Mouse (Mus musculus) kidney, postnatal 0 days (tissue): ENCODE results near the gene BC004004. TPM values are rescaled to one million over a fixed set of nuclear protein-coding genes. Genes with fewer than 3 reads are reported as not detected.

Experiments used
- ATAC-seq: fragments of 200-750 bp; cut with Nextera tagmentation; replicated peaks from 2 replicates; pipeline ENCODE4 v1.8.0; 2017; ENCODE audit warnings: low read depth, moderate number of reproducible peaks, moderate TSS enrichment, moderate library complexity; ENCODE audit not compliant: low FRiP score
- DNase-seq: peaks from one replicate; pipeline ENCODE4 v3.0.0-alpha.2; 2016; ENCODE audit warnings: low spot score
- H3K27ac ChIP-seq: fragments of 300-500 bp; sonication (generic); 2 replicates; pipeline ENCODE4 v1.5.1; 2014; ENCODE audit warnings: mild to moderate bottlenecking
- H3K27me3 ChIP-seq: fragments of 300-500 bp; sonication (generic); 2 replicates; pipeline ENCODE4 v1.6.1; 2014; ENCODE audit warnings: low read length, mixed read lengths; ENCODE audit not compliant: insufficient read depth
- H3K36me3 ChIP-seq: fragments of 300-500 bp; sonication (generic); 2 replicates; pipeline ENCODE4 v1.6.1; 2014; ENCODE audit warnings: low read length, mixed read lengths; ENCODE audit not compliant: insufficient read depth
- H3K4me1 ChIP-seq: fragments of 300-500 bp; sonication (generic); replicated peaks from 2 replicates; pipeline ENCODE4 v1.6.1; 2014; ENCODE audit warnings: antibody characterized with exemption, low read length, mixed read lengths; ENCODE audit not compliant: insufficient read depth
- H3K4me2 ChIP-seq: fragments of 300-500 bp; sonication (generic); 2 replicates; pipeline ENCODE4 v1.6.1; 2014; ENCODE audit warnings: mild to moderate bottlenecking, low read length, moderate library complexity, mixed read lengths
- H3K4me3 ChIP-seq: fragments of 300-500 bp; sonication (generic); replicated peaks from 2 replicates; pipeline ENCODE4 v1.5.1; 2014; ENCODE audit warnings: low read depth, low read length
- H3K9ac ChIP-seq: fragments of 300-500 bp; sonication (generic); 2 replicates; pipeline ENCODE4 v1.6.1; 2014; ENCODE audit warnings: low read depth, low read length
- H3K9me3 ChIP-seq: fragments of 300-500 bp; sonication (generic); replicated peaks from 2 replicates; pipeline ENCODE4 v1.6.1; 2016; ENCODE audit warnings: low read length, inconsistent platforms, mixed read lengths
- CTCF ChIP-seq: IDR thresholded peaks from 2 replicates; pipeline ENCODE4 v1.5.1; 2016; ENCODE audit warnings: antibody characterized with exemption, low read depth, mild to moderate bottlenecking, moderate library complexity
- WGBS: fragments of 180-500 bp; shearing (Covaris S2); extraction: QIAGEN DNeasy Blood & Tissue Kit; methylation state at CpG from one replicate; pipeline ENCODE4 v1.1.7; 2014; 5-methylcytosine and 5-hydroxymethylcytosine counted together
- polyA plus RNA-seq: library from polyadenylated mRNA; unstranded; fragments of >200 nt; fragmentation: Nextera tagmentation; extraction: Ambion mirVana; gene quantifications from 2 replicates; pipeline ENCODE4 v1.2.1, GENCODE M21; 2015

BC004004 gene
- polyA plus RNA-seq, 1 experiment from 2014 or later, result 131 TPM

DNA sequence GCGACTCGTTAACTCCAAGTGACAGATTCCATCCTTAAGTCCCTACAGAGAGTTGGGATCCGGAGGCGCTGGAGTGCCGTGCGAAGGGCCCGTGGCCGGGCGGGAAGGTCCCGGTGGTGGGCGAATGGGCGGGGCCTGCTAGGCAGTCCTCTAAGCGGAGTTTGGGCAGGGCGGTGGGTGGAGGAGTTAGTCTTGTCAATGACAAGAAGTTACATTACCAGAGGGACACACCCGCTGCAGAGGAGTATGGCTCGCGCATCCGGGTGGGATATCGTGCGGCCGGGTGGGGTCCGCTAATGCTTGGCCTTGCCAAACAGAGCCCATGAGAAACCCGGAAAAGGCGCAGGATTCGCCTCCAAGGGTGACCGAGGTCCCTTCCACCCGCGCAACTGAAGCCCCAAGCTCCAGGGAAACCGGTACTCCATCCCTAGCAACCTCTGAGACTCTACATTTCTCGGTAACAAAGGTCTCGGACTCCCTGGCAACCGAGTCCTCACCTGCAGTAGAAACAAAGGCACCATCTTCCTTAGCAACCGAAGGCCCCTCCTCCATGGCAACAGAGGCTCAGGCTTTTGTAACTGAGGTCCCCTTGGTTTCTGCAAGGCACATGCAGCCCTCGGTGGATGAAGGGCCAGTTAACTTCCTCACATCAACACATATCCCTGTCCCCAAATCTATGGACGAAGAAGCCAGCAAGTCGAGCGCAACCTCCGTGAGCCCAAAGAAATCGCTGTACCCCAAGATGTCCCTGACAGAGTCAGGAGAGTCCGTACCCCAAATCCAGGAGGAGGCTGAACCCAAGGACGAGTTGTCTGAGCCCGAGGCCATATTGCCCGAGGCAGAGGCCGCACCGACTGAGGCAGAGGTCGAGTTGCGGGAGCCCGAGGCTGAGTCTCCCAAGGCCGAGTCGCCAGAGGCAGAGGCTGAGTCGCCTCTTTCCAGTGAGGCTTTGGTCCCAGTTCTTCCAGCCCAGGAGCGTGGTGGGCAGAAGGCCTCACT is 58.2 kb downstream of the BC004004 start:
- Histone ChIP-seq H3K4me3 (no peak overlapping the region; the same call in 1 of the 2 replicates), H3K4me2 (peak overlapping the region; percentile 46), H3K9me3 (no peaks in the 10 kb centered on the region), H3K27ac (no peak overlapping the region), H3K36me3 (peaks cover 14% of the 10 kb centered on the region), H3K9ac (peak overlapping the region; percentile 37; the same call in 1 of the 2 replicates), H3K4me1 (peaks cover 4% of the 10 kb centered on the region; the same call in 1 of the 2 replicates), H3K27me3 (no peaks in the 10 kb centered on the region)
- ATAC-seq (no peak), DNase-seq (no peak)
- WGBS, result 27% methylated on average over 52 of the region's 52 CpGs
- no peak for TF ChIP-seq CTCF

DNA sequence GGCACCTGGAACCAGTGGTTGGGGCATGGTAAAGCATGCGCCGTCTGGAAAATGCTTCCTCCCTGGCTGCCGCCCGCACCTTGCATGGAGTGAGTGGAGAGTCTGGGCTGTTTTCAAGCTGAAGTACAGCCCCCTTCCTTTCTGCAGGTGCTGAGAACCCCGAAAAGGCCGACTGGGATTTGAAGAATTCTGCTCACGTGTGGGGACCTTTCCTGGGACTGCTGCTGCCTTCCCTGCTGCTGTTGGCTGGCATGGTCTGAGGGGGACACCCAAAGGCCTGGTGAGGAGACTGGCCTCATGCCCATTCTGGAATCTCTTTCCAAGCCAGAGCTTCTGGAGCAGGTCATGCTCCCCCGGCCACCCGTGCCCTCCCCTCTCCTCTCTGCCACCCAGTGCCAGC is 59.1 kb downstream of the BC004004 start:
- no peak for DNase-seq
- Histone ChIP-seq H3K27ac (no peak overlapping the region), H3K9ac (no peak overlapping the region), H3K9me3 (no peaks in the 10 kb centered on the region), H3K4me1 (peaks cover 4% of the 10 kb centered on the region; the same call in 1 of the 2 replicates), H3K36me3 (peaks cover 22% of the 10 kb centered on the region), H3K4me3 (no peak overlapping the region), H3K27me3 (no peaks in the 10 kb centered on the region), H3K4me2 (no peak overlapping the region)
- no peak for ATAC-seq
- no peak for TF ChIP-seq CTCF
- 77% methylated on average over 9 of the region's 9 CpGs for WGBS

DNA sequence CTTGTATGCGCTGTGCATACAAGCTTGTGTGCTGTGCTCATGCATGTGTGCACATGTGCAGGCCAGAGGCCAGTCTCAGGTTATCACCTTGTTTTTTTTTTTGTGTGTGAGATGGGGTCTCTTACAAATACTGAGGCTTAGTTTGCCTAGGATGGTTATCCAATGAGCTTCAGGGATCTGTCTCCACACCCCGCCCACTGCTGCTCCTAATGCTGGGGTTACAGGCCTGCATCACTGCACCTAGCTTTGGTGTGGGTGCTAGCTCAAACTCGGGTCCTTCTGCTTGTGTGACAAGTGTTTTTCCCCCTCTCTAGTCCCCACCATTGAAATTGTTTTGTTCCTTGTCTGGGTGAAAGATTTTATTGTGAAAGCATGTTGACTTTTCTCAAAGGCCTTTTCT is 61.6 kb downstream of the BC004004 start:
- peaks cover 4% of the 10 kb centered on the region; the same call in 1 of the 2 replicates for H3K4me1 ChIP-seq
- ATAC-seq (no peak), DNase-seq (no peak)
- H3K9me3 ChIP-seq, result no peaks in the 10 kb centered on the region
- 0 out of 2 replicates have a peak overlapping the region, but pooled peaks have one; percentile 19 for H3K27ac ChIP-seq
- H3K9ac ChIP-seq, result no peak overlapping the region
- 83% methylated on average over 3 of the region's 3 CpGs for WGBS
- no peaks in the 10 kb centered on the region for H3K27me3 ChIP-seq
- no peak overlapping the region for H3K4me2 ChIP-seq
- TF ChIP-seq CTCF, result no peak
- H3K36me3 ChIP-seq, result peaks cover 37% of the 10 kb centered on the region
- H3K4me3 ChIP-seq, result no peak overlapping the region

DNA sequence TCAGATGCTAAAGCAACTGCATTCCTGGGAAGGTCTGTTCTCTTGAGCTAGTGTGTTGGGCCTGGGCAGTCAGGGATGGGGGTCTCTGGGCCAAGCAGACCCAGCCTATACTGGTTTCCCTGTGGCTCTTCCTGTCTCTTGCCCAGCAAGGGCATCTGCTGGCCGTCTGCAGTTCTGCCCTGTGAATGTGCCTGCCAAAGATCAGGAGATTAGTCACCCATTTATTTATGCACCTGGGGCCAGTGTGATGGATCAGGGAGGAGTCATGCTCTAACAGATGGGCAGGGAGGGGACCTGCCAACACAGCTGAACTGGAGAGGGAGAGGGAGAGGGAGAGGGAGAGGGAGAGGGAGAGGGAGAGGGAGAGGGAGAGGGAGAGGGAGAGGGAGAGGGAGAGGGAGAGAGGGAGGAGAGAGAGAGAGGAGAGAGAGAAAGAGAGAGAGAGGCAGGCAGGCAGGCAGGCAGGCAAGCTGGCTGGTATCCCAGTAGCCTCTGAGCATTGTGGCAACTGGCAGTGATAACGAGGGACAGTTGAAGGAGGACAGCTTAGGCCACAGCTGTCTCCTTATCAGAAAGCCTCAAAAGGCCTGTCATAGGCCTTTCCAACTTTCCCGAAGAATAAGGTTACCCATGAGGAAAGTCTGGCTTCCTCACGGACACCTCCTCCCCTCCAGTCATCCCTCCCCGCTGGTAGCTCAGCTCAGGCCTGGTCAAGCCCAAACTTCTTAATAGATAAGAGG is 62.3 kb downstream of the BC004004 start:
- H3K27me3 ChIP-seq, result no peaks in the 10 kb centered on the region
- H3K4me1 ChIP-seq, result peaks cover 4% of the 10 kb centered on the region; the same call in 1 of the 2 replicates
- TF ChIP-seq CTCF, result peak; percentile 58
- DNase-seq (peak; percentile 57), ATAC-seq (peak; percentile 64)
- H3K36me3 ChIP-seq, result peaks cover 43% of the 10 kb centered on the region
- peak overlapping the region; percentile 19; the same call in 1 of the 2 replicates for H3K27ac ChIP-seq
- H3K9me3 ChIP-seq, result no peaks in the 10 kb centered on the region
- 32% methylated on average over 5 of the region's 5 CpGs for WGBS
- no peak overlapping the region for H3K4me3 ChIP-seq
- no peak overlapping the region for H3K9ac ChIP-seq
- H3K4me2 ChIP-seq, result no peak overlapping the region

DNA sequence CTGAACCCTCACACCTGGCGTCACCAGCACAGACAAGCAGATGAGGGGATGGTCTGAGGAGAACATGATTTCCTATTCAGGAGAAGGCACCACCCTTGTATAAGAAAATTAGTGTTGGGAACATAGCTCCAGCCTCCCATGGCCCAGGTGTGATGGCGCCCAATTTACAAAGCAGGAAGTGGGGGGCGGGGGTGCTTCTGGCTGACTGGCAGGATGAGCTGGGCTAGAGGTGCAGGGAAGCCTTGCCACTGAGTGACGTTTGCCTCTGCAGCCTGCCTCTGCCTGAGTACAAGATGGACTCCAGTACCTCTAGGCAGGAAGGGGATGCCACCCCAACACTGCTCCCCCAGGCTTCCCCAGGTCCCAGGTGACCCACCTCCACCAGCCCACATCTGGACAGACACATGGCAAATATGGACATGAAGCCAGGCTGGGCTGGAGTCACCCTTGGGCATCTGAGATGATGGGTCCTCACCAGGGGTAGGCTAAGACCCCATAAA is 63.6 kb downstream of the BC004004 start:
- no peak for TF ChIP-seq CTCF
- no peak overlapping the region for H3K4me3 ChIP-seq
- H3K4me1 ChIP-seq, result no peaks in the 10 kb centered on the region
- DNase-seq (no peak), ATAC-seq (no peak)
- H3K27ac ChIP-seq, result no peak overlapping the region
- WGBS, result 80% methylated on average over 4 of the region's 4 CpGs
- no peaks in the 10 kb centered on the region for H3K27me3 ChIP-seq
- H3K4me2 ChIP-seq, result no peak overlapping the region
- H3K36me3 ChIP-seq, result peaks cover 56% of the 10 kb centered on the region
- H3K9ac ChIP-seq, result no peak overlapping the region
- no peaks in the 10 kb centered on the region for H3K9me3 ChIP-seq
